Mouse (Mus musculus) forebrain, embryonic 13.5 days (tissue): ENCODE measurements around the gene Olfr347. TPM values are rescaled to one million over a fixed set of nuclear protein-coding genes. Genes with fewer than 3 reads are reported as not detected.

Experiments used
- ATAC-seq: fragments of 200-750 bp; cut with Nextera tagmentation; 2 replicates; pipeline ENCODE4 v1.8.0; 2017
- H3K27ac ChIP-seq: fragments of 300-500 bp; sonication (generic); 2 replicates; pipeline ENCODE4 v1.5.1; 2015; ENCODE audit warnings: inconsistent platforms, mild to moderate bottlenecking, moderate library complexity
- H3K27me3 ChIP-seq: fragments of 300-500 bp; sonication (generic); 2 replicates; pipeline ENCODE4 v1.6.1; 2015; ENCODE audit warnings: mild to moderate bottlenecking, inconsistent platforms
- H3K36me3 ChIP-seq: fragments of 300-500 bp; sonication (generic); 2 replicates; pipeline ENCODE4 v1.6.1; 2015; ENCODE audit warnings: mild to moderate bottlenecking, inconsistent platforms; ENCODE audit not compliant: poor library complexity, severe bottlenecking
- H3K4me1 ChIP-seq: fragments of 300-500 bp; sonication (generic); 2 replicates; pipeline ENCODE4 v1.6.1; 2015; ENCODE audit warnings: inconsistent platforms
- H3K4me2 ChIP-seq: fragments of 300-500 bp; sonication (generic); 2 replicates; pipeline ENCODE4 v1.6.1; 2015; ENCODE audit warnings: inconsistent platforms, mild to moderate bottlenecking, moderate library complexity
- H3K4me3 ChIP-seq: fragments of 300-500 bp; sonication (generic); 2 replicates; pipeline ENCODE4 v1.5.1; 2015; ENCODE audit warnings: mild to moderate bottlenecking, inconsistent platforms
- H3K9ac ChIP-seq: fragments of 300-500 bp; sonication (generic); 2 replicates; pipeline ENCODE4 v1.6.1; 2015; ENCODE audit warnings: mild to moderate bottlenecking, inconsistent platforms
- H3K9me3 ChIP-seq: fragments of 300-500 bp; sonication (generic); replicated peaks from 2 replicates; pipeline ENCODE4 v1.6.1; 2016; ENCODE audit warnings: inconsistent platforms
- WGBS: fragments of 180-500 bp; shearing (Covaris S2); methylation state at CpG from one replicate; pipeline ENCODE4 v1.1.7; 2015; 5-methylcytosine and 5-hydroxymethylcytosine counted together
- polyA plus RNA-seq: library from polyadenylated mRNA; unstranded; fragments of >200 nt; fragmentation: Nextera tagmentation; extraction: Ambion mirVana; gene quantifications from 2 replicates; pipeline ENCODE4 v1.2.1, GENCODE M21; 2015

The Olfr347 gene
- polyA plus RNA-seq = not detected in 2 replicates

DNA sequence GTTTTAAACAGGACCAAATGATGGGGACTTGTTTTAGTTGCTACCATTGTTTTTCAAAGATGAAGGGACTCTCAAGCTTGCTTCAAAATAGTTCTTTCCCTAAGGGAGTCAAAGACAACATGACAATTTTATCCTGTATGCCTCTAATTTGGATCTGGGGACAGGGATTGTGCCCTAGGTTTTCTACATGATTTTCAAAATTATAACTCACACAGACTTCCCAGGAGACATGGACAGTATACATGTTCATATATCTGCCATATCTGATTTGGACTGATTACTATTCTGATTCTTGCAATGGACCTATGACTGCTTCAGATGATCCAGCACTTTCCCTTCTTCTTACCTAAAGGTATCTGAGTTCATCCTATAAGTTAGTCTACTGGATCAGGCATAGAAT lies at the start of gene Olfr347:
TSS of gene Olfr347 (plus strand) at position 301 of the 400 bp plus-strand sequence.
- Histone ChIP-seq H3K27ac (no peak within 1 kb of the TSS), H3K9ac (no peak within 1 kb of the TSS), H3K36me3 (no peaks in the 10 kb centered on the region), H3K4me3 (no peak within 1 kb of the TSS), H3K27me3 (no peaks in the 10 kb centered on the region), H3K4me2 (no peak within 1 kb of the TSS), H3K9me3 (peaks cover 24% of the 10 kb centered on the region), H3K4me1 (no peaks in the 10 kb centered on the region)
- ATAC-seq = no peak

DNA sequence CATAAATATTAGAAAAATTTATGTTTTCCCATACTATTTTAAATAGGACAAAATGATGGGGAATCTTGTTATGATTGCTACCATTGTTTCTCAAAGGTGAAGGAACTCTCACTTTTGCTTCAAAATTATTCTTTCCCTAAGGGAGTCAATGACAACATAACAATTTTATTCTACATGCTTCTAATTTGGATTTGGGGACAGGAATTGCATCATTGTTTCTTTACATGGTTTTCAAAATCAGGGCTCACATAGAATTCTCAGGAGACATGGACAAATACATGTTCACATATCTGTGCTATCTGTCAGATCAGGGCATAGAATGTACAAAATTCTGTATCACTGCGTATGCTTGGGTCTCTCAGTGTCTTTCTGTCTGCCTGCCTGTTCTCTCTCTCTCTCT lies 46.2 kb upstream of the Olfr347 start, which contains the start of gene Olfr346:
TSS of gene Olfr346 (plus strand) at position 301 of the 400 bp plus-strand sequence.
- no peak within 1 kb of the TSS for H3K4me2 ChIP-seq
- no peak for ATAC-seq
- no peaks in the 10 kb centered on the region for H3K4me1 ChIP-seq
- WGBS = 96% methylated on average over 1 of the region's 1 CpGs
- H3K4me3 ChIP-seq = no peak within 1 kb of the TSS
- no peak within 1 kb of the TSS for H3K27ac ChIP-seq
- peaks cover 22% of the 10 kb centered on the region for H3K9me3 ChIP-seq
- no peaks in the 10 kb centered on the region for H3K27me3 ChIP-seq
- H3K9ac ChIP-seq = no peak within 1 kb of the TSS
- no peaks in the 10 kb centered on the region for H3K36me3 ChIP-seq

DNA sequence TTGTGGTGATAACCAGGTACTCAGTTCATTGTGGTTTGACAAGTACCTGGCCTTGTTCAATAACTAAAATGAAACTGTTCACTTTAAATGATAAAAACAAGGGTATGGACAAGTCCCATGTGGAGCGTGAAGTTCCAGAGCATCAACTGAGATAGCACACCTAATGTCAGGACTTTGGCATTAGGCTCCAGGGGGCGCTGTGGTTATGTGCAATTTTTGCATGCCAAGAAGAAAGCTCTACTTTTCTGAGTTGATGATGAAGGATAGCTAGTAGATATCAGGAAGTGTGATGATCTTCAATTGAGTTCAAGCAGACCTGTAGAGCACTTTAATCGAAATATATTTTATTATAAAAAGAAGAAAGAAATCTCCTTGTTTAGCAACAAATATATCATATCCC lies 4.5 kb downstream of the Olfr347 start:
- Histone ChIP-seq H3K27ac (no peak overlapping the region), H3K9ac (no peak overlapping the region), H3K4me2 (no peak overlapping the region), H3K4me3 (no peak overlapping the region), H3K9me3 (peaks cover 23% of the 10 kb centered on the region), H3K27me3 (no peaks in the 10 kb centered on the region), H3K36me3 (no peaks in the 10 kb centered on the region), H3K4me1 (no peaks in the 10 kb centered on the region)
- 63% methylated on average over 3 of the region's 3 CpGs for WGBS
- ATAC-seq = no peak

- H3K36me3 ChIP-seq = no peaks in the 10 kb centered on the region
- ATAC-seq = no peak
- H3K4me1 ChIP-seq = no peaks in the 10 kb centered on the region
- 83% methylated on average over 2 of the region's 2 CpGs for WGBS
- H3K9me3 ChIP-seq = peaks cover 18% of the 10 kb centered on the region
- H3K9ac ChIP-seq = no peak within 1 kb of the TSS
- no peak within 1 kb of the TSS for H3K4me3 ChIP-seq
- H3K4me2 ChIP-seq = no peak within 1 kb of the TSS
- no peak within 1 kb of the TSS for H3K27ac ChIP-seq
- no peaks in the 10 kb centered on the region for H3K27me3 ChIP-seq
These were observed 52.3 kb downstream of the Olfr347 start, which contains the start of gene Olfr348 for GRCm38 (mm10) chr2:36783976-36784375. Olfr348 (plus strand) TSS chr2:36784276.

Other genes starting within 250 kb of the Olfr347 start
- gene Olfr341, start 249.4 kb upstream of the Olfr347 start, polyA plus RNA-seq = not detected in 2 replicates
- not detected in 2 replicates for gene Olfr342, start 206.9 kb upstream of the Olfr347 start, polyA plus RNA-seq
- gene Olfr344, start 165.2 kb upstream of the Olfr347 start, polyA plus RNA-seq = not detected in 2 replicates
- not detected in 2 replicates for gene Olfr345, start 91.9 kb upstream of the Olfr347 start, polyA plus RNA-seq
- not detected in 2 replicates for gene Olfr346, start 46.1 kb upstream of the Olfr347 start, polyA plus RNA-seq
- not detected in 2 replicates for gene Olfr348, start 52.4 kb downstream of the Olfr347 start, polyA plus RNA-seq
- not detected in 2 replicates for gene Olfr50, start 58.6 kb downstream of the Olfr347 start, polyA plus RNA-seq
- gene Olfr3, start 85.1 kb downstream of the Olfr347 start, polyA plus RNA-seq = not detected in 2 replicates
- not detected in 2 replicates for gene Olfr350, start 114.4 kb downstream of the Olfr347 start, polyA plus RNA-seq
- gene Olfr351, start 130.8 kb downstream of the Olfr347 start, polyA plus RNA-seq = not detected in 2 replicates
- not detected in 2 replicates for gene Olfr352, start 136.6 kb downstream of the Olfr347 start, polyA plus RNA-seq
- gene Olfr353, start 161.0 kb downstream of the Olfr347 start, polyA plus RNA-seq = not detected in 2 replicates
- not detected in 2 replicates for gene Olfr354, start 173.8 kb downstream of the Olfr347 start, polyA plus RNA-seq
- gene Olfr355, start 197.0 kb downstream of the Olfr347 start, polyA plus RNA-seq = not detected in 2 replicates
- gene Olfr356, start 205.2 kb downstream of the Olfr347 start, polyA plus RNA-seq = not detected in 2 replicates